Mouse (Mus musculus): ENCODE measurements around the gene Clgn. TPM values are rescaled to one million over a fixed set of nuclear protein-coding genes. Genes with fewer than 3 reads are reported as not detected.
"Not testable (repeated sequence)": the region's sequence is repeated elsewhere in the genome, so short reads cannot be mapped to it uniquely, and the experiment has no call there.

Clgn gene
- polyA plus RNA-seq, 1 experiment from 2014 or later: 0.55 TPM

DNA sequence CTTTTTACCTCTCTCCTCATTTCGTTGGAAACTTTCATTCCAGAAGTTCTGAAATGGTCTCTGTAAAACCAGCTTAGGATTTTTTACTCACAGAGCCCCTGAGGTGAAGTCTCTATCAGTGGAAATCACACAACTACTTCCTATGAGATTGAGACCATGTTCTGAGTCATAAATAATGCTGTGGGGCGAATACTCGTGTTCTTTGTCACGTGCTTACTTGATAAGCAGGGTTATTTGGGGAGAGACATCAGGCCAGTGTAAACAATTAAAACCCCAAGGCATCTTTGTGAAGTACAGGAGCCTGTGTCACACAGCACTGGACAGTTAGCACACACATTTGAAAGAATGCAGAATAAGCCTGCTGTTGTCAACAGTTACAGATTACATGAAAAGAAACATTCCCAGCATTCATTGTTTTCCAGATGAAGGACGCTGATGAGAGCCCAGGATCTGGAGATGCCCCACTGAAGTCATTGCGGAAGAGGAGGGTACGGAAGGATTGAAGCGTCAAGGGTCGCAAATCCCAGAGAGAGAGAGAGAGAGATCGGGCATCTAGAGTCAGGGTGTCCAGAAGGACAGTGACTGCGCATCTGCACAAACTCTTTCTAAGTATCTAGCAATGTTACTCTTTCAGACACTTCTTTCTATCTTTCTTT is 36.6 kb downstream of the Clgn start:
- Histone ChIP-seq H3K9ac (no peak overlapping the region), H3K9me3 (no peaks in the 10 kb centered on the region), H3K27ac (no peak overlapping the region), H3K36me3 (no peaks in the 10 kb centered on the region), H3K4me1 (replicated peaks) (no peaks in the 10 kb centered on the region), H3K4me3 (replicated peaks) (no peak overlapping the region), H3K27me3 (replicated peaks) (no peaks in the 10 kb centered on the region), H3K4me2 (replicated peaks) (no peak overlapping the region)
- WGBS: 63% methylated on average over 11 of the region's 11 CpGs
- ATAC-seq: no peak

DNA sequence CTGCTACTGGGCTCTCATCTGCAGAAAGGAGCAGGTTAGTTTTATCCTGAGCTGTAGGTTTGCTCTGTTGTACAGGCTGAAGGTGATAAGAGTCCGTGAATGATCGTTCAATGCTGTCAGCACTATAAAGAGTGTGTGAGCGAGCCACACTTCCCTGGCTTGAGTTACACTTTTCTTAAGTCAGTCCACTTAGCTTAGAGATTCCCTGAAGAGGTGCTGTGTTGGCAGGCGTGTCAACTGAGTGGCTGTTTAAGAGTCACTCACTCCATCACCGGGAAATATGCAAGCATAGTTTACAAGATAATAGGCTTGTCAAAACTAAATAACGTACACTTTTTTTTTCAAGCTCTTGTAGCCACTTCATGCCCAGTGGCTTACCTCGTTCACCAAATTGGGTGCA is 37.3 kb downstream of the Clgn start:
- 66% methylated on average over 7 of the region's 7 CpGs for WGBS
- ATAC-seq: no peak
- Histone ChIP-seq H3K4me1 (replicated peaks) (no peaks in the 10 kb centered on the region), H3K4me3 (replicated peaks) (no peak overlapping the region), H3K27ac (no peak overlapping the region), H3K27me3 (replicated peaks) (no peaks in the 10 kb centered on the region), H3K9me3 (no peaks in the 10 kb centered on the region), H3K9ac (no peak overlapping the region), H3K36me3 (no peaks in the 10 kb centered on the region), H3K4me2 (replicated peaks) (no peak overlapping the region)

DNA sequence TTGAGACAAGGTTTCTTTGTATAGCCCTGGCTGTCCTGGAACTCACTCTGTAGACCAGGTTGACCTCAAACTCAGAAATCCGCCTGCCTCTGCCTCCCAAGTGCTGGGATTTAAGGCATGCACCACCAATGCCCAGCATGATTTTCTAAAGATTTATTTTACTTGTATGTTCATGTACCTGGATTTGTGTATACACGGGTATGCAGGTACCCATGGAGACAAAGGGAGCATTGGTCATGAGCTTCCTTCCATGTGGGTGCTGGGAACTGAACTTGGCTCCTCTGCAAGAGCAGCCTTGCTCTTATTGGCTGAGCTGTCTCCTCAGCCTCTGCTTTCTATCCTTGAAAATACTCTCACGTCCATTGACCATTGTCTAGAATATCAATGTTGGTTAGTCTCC is 39.0 kb downstream of the Clgn start:
- not testable (repeated sequence) for H3K27me3 ChIP-seq (replicated peaks); H3K36me3 ChIP-seq; H3K4me1 ChIP-seq (replicated peaks); H3K4me3 ChIP-seq (replicated peaks); H3K9me3 ChIP-seq; ATAC-seq; H3K9ac ChIP-seq; H3K27ac ChIP-seq; H3K4me2 ChIP-seq (replicated peaks)
- 89% methylated on average over 3 of the region's 3 CpGs for WGBS

DNA sequence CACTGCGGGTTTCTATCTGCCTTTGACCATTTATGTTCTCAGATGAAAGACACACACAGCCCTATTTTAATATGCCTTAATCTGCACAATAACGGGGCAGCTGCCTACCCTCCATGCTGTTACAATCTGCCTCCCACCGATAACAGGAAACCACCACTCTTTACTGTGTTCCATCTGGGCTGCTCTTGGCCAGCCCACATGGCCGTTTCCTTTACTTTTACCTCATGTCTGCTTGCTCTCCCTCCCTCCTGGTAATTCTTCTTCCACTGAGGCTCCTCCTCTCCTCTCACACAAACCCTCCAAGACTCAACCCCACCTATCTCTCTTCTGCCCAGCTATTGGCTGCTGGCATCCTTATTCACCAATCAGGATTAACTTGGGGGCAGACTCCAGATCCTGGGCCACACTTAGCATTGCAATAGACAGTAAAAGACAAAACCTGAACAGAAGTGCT is 39.4 kb downstream of the Clgn start:
- Histone ChIP-seq H3K4me2 (replicated peaks) (no peak overlapping the region), H3K27ac (no peak overlapping the region), H3K27me3 (replicated peaks) (no peaks in the 10 kb centered on the region), H3K9ac (no peak overlapping the region), H3K36me3 (peaks cover 4% of the 10 kb centered on the region; the same call in 1 of the 2 replicates), H3K4me3 (replicated peaks) (no peak overlapping the region), H3K9me3 (no peaks in the 10 kb centered on the region), H3K4me1 (replicated peaks) (no peaks in the 10 kb centered on the region)
- 62% methylated on average over 4 of the region's 4 CpGs for WGBS
- ATAC-seq: peak; percentile 58; the same call in 1 of the 2 replicates

DNA sequence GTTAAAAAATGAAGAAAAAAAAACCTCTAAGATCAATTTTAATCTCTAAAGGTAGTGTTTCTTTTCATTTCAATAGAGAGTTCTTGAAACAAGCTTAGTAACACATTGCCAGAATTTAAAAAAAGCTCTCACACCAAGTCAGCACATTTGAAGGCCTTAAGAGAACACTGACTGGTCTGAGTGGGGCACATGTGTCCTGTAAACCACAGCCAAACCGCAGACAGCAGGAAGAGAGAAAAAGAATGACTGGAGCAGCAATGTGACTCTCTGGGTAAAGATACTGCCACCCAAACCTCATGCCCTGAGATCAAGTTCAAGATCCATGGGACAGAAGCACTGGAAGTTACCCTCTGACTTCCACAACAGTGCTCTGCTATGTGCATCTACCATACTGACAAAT is 47.4 kb downstream of the Clgn start:
- no peaks in the 10 kb centered on the region for H3K27me3 ChIP-seq (replicated peaks)
- 74% methylated on average over 1 of the region's 1 CpGs for WGBS
- H3K27ac ChIP-seq: no peak overlapping the region
- ATAC-seq: no peak
- H3K4me2 ChIP-seq (replicated peaks): no peak overlapping the region
- no peaks in the 10 kb centered on the region for H3K4me1 ChIP-seq (replicated peaks)
- H3K9ac ChIP-seq: no peak overlapping the region
- H3K36me3 ChIP-seq: peaks cover 8% of the 10 kb centered on the region; the same call in 1 of the 2 replicates
- no peak overlapping the region for H3K4me3 ChIP-seq (replicated peaks)
- no peaks in the 10 kb centered on the region for H3K9me3 ChIP-seq

DNA sequence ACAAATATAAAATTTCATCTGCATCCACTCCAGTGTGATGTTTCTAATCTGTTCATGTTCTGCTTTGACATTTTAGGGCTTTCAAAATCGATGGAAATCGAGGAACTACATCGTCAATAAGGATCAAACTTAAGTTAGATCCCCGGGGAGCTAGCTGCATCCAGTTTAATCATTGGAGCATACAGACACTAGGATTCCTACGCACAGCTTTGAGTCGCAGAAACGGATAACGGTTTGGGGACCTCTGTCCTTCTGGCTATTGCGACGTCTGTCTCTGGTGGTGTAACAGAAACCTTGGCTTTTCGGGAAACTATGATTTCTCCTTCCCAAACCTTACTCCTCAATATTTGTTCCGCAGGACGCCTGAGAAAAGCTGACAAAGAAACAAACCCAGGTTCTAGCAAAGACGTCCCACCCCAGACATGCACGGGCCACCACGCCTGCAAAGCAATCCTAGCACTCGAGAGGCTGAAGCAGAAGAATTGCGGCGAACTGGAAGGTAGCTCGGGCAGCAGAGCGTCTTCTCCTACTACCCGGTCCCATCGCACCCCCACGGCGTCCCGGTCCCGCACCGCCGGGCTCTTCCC is 52.1 kb downstream of the Clgn start:
- WGBS: 2% methylated on average over 29 of the region's 29 CpGs
- Histone ChIP-seq H3K4me1 (replicated peaks) (no peaks in the 10 kb centered on the region), H3K9ac (peak overlapping the region; percentile 84), H3K4me2 (replicated peaks) (peak overlapping the region; percentile 62), H3K4me3 (replicated peaks) (peak overlapping the region; percentile 70), H3K9me3 (no peaks in the 10 kb centered on the region), H3K36me3 (peaks cover 5% of the 10 kb centered on the region; the same call in 1 of the 2 replicates), H3K27ac (peak overlapping the region; percentile 86), H3K27me3 (replicated peaks) (no peaks in the 10 kb centered on the region)
- no peak for ATAC-seq

DNA sequence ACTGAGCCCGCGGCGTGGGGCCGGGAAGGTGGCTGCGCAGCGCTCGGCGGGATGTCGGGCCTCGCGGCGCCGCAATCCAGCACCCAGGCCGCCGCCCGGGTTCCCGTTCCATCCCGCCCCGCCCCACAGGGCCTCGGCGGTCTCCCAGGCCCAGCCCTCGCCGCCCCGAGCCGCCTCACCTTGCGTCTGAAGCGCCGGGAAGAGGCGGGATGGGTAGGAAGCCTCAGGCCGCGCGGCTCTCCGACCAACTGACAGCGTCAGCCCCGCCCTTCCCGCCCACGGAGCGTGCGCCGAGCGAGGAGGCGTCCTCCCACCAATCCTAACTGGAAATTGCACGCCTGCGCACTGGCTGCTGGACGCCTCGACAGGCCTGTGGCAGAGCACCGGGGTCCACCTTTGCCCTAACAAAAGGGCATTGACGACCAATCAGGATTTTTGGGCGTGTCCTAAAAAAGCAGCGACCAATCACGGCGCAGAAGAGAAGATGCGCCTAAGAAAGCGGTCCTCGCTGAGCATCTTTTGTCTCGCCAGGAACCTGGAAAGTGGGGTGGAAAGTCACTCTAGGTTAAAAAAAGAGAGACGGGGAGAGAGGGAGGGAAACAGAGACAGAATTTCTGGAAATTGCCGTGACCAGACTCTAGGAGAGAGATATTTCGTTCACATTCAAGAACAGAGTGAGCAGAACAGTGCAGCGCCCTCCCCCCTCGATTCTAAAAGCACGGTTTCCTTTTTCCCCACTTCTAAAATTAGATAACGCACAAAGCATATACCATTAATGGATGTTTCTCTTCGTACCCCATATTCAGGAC is 52.8 kb downstream of the Clgn start:
- peak; percentile 100 for ATAC-seq
- H3K9me3 ChIP-seq: no peaks in the 10 kb centered on the region
- WGBS: under 1% methylated on average over 52 of the region's 64 CpGs

DNA sequence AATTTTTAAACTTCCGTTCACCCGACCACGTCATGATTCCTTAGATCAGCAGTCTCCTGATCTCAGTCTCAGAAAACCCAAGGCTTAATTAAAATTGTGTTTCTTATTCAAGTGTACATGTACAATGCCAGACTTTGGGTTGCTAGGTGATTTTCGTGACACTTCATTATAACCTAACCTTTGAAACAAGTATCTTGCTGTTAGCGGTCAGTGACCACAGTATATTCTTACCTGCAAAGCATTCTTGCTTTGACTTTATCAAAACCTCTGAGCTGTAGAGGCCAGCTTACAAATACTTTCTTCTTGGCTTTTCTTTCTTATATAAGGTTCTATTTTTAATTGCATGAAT is 53.4 kb downstream of the Clgn start:
- peak overlapping the region; percentile 70 for H3K4me3 ChIP-seq (replicated peaks)
- ATAC-seq: no peak
- H3K4me2 ChIP-seq (replicated peaks): peak overlapping the region; percentile 62
- H3K9me3 ChIP-seq: no peaks in the 10 kb centered on the region
- peak overlapping the region; percentile 25; the same call in 1 of the 2 replicates for H3K27ac ChIP-seq
- no peaks in the 10 kb centered on the region for H3K4me1 ChIP-seq (replicated peaks)
- no peak overlapping the region for H3K9ac ChIP-seq
- WGBS: 37% methylated on average over 5 of the region's 5 CpGs
- no peaks in the 10 kb centered on the region for H3K36me3 ChIP-seq
- no peaks in the 10 kb centered on the region for H3K27me3 ChIP-seq (replicated peaks)

More for the DNA sequence above, 52.8 kb downstream of the Clgn start:
- Histone ChIP-seq H3K27me3 (replicated peaks) (no peaks in the 10 kb centered on the region), H3K4me3 (replicated peaks) (peak overlapping the region; percentile 70), H3K27ac (peak overlapping the region; percentile 86), H3K4me2 (replicated peaks) (peak overlapping the region; percentile 62), H3K9ac (peak overlapping the region; percentile 84), H3K4me1 (replicated peaks) (no peaks in the 10 kb centered on the region), H3K36me3 (peaks cover 5% of the 10 kb centered on the region; the same call in 1 of the 2 replicates)

DNA sequence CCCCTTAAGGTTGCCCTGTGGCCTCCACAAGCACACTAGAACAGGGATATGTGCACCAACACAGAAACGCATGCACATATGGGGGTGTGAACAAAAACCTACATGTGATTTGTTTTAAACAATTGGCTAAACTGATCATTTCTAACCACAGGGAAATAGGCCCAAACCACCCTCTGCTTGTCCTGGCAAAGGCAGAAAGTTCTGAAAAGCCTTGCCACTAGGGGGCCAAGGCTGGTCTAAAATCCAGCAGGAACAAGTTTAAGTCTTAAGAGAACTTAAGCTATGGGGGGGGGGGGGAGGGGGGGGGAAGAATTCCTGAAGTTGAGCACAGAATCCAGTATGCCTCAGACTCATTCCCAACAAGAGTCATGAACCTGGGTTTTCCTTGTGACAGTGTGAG is 60.3 kb downstream of the Clgn start:
- no peaks in the 10 kb centered on the region for H3K36me3 ChIP-seq
- no peak for ATAC-seq
- no peak overlapping the region for H3K4me3 ChIP-seq (replicated peaks)
- H3K9me3 ChIP-seq: no peaks in the 10 kb centered on the region
- 70% methylated on average over 1 of the region's 1 CpGs for WGBS
- no peak overlapping the region for H3K9ac ChIP-seq
- no peaks in the 10 kb centered on the region for H3K27me3 ChIP-seq (replicated peaks)
- H3K4me2 ChIP-seq (replicated peaks): no peak overlapping the region
- H3K27ac ChIP-seq: no peak overlapping the region
- H3K4me1 ChIP-seq (replicated peaks): no peaks in the 10 kb centered on the region; the same call in 1 of the 2 replicates

DNA sequence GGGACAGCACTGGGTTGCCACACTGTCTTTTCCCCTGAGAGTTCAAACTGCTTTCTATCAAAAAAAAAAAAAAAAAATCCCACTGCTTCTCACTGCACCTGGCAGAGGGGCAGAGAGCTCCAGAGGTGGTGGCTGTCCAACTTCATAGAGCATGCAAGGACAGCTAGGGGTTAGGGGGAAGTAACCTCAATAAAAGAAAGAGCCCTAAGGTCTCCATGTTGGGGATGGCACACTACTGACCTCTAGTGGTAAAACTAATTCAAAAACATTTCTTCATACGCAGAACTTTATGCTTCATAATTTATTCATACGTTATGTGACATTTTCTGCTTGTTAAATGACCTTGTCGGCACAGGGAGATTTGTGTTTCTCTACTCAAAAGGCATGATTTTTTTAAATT is 61.4 kb downstream of the Clgn start:
- Histone ChIP-seq H3K4me2 (replicated peaks) (no peak overlapping the region), H3K36me3 (no peaks in the 10 kb centered on the region), H3K4me1 (replicated peaks) (no peaks in the 10 kb centered on the region; the same call in 1 of the 2 replicates), H3K9ac (no peak overlapping the region), H3K27ac (no peak overlapping the region), H3K4me3 (replicated peaks) (no peak overlapping the region), H3K9me3 (no peaks in the 10 kb centered on the region), H3K27me3 (replicated peaks) (no peaks in the 10 kb centered on the region)
- 25% methylated on average over 3 of the region's 3 CpGs for WGBS
- peak; percentile 56; the same call in 1 of the 2 replicates for ATAC-seq

DNA sequence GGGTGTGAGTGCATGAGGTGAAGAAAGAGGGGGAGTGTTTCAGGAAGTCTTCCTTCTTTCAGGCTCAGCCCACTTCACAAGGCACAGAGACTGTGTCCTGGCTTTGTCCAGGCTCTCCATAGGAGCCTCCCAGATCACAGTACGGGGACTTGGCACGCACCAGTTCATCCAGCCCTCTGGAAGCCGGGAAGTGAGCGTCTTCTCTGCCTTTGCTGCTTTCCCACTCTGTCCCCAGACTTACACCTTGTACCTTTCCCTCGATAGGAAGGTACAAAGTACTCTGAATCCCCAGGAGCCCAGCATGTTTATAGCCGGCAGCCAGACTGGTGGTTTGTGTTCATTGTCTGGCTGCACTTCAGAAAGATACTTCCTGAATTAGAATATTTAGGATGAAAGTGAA is 67.5 kb downstream of the Clgn start:
- H3K9ac ChIP-seq: no peak overlapping the region
- no peaks in the 10 kb centered on the region; the same call in 1 of the 2 replicates for H3K4me1 ChIP-seq (replicated peaks)
- no peaks in the 10 kb centered on the region for H3K9me3 ChIP-seq
- WGBS: 43% methylated on average over 6 of the region's 6 CpGs
- H3K27ac ChIP-seq: peak overlapping the region; percentile 54
- H3K4me2 ChIP-seq (replicated peaks): peak overlapping the region; percentile 26; the same call in 1 of the 2 replicates
- H3K36me3 ChIP-seq: no peaks in the 10 kb centered on the region
- no peak overlapping the region for H3K4me3 ChIP-seq (replicated peaks)
- ATAC-seq: peak; percentile 86
- no peaks in the 10 kb centered on the region for H3K27me3 ChIP-seq (replicated peaks)

DNA sequence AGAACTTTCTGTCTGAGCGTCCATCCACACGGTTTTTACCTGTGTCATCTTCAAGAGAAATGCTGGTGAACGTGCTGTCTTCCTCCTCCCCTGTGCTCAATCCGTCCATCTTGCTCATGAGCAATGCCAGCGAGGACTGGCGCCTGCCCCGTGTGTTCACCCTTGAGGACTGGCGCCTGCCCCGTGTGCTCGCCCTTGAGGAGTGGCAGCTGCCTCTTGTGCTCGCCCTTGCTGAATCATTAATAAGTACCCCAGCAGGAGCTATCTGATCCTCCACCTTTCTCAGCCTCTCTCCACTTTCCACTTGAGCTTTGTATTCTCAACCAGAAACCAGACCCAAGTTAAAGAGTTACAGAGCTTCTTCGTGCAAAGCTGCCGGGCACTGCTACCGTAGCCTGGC is 68.6 kb downstream of the Clgn start, which contains the start of gene Scoc:
TSS of gene Scoc (minus strand) at position 170 of the 400 bp plus-strand sequence.
- no peaks in the 10 kb centered on the region for H3K36me3 ChIP-seq
- H3K9me3 ChIP-seq: no peaks in the 10 kb centered on the region
- H3K27me3 ChIP-seq (replicated peaks): no peaks in the 10 kb centered on the region
- peak; percentile 91 for ATAC-seq
- H3K4me3 ChIP-seq (replicated peaks): 0 out of 2 replicates have a peak within 1 kb of the TSS, but pooled peaks have one; percentile 10
- peak within 1 kb of the TSS; percentile 38 for H3K4me2 ChIP-seq (replicated peaks)
- 63% methylated on average over 14 of the region's 14 CpGs for WGBS
- no peak within 1 kb of the TSS for H3K9ac ChIP-seq
- H3K27ac ChIP-seq: peak within 1 kb of the TSS; percentile 72
- no peaks in the 10 kb centered on the region; the same call in 1 of the 2 replicates for H3K4me1 ChIP-seq (replicated peaks)

Measured in intestine, embryonic 15.5 days (tissue).